Mouse (Mus musculus) neural tube, embryonic 11.5 days (tissue): Measurements from ENCODE around the gene Mxra7. TPM values are rescaled to one million over a fixed set of nuclear protein-coding genes. Genes with fewer than 3 reads are reported as not detected.
"Not testable (repeated sequence)": the region's sequence is repeated elsewhere in the genome, so short reads cannot be mapped to it uniquely, and the experiment has no call there.

Experiments
- ATAC-seq: fragments of 200-750 bp; cut with Nextera tagmentation; 2 replicates; pipeline ENCODE4 v1.8.0; 2017; ENCODE audit warnings: moderate number of reproducible peaks, mild to moderate bottlenecking, moderate TSS enrichment, moderate library complexity; ENCODE audit not compliant: insufficient read depth, low FRiP score, low TSS enrichment
- DNase-seq: peaks from one replicate; pipeline ENCODE4 v3.0.0-alpha.2; 2015; ENCODE audit warnings: low spot score
- H3K27ac ChIP-seq: fragments of 300-500 bp; sonication (generic); 2 replicates; pipeline ENCODE4 v1.5.1; 2014; ENCODE audit warnings: low read depth, mild to moderate bottlenecking, low read length
- H3K27me3 ChIP-seq: fragments of 300-500 bp; sonication (generic); 2 replicates; pipeline ENCODE4 v1.6.1; 2014; ENCODE audit warnings: mild to moderate bottlenecking, low read length, mixed read lengths; ENCODE audit not compliant: control insufficient read depth, insufficient read depth
- H3K36me3 ChIP-seq: fragments of 300-500 bp; sonication (generic); 2 replicates; pipeline ENCODE4 v1.6.1; 2014; ENCODE audit warnings: mild to moderate bottlenecking, low read length, moderate library complexity, mixed read lengths; ENCODE audit not compliant: control insufficient read depth, insufficient read depth
- H3K4me1 ChIP-seq: fragments of 300-500 bp; sonication (generic); 2 replicates; pipeline ENCODE4 v1.6.1; 2014; ENCODE audit warnings: low read length, mixed read lengths; ENCODE audit not compliant: control insufficient read depth, insufficient read depth
- H3K4me2 ChIP-seq: fragments of 300-500 bp; sonication (generic); 2 replicates; pipeline ENCODE4 v1.6.1; 2014; ENCODE audit warnings: low read depth, mild to moderate bottlenecking, moderate library complexity
- H3K4me3 ChIP-seq: fragments of 300-500 bp; sonication (generic); 2 replicates; pipeline ENCODE4 v1.5.1; 2014; ENCODE audit warnings: low read depth, low read length
- H3K9ac ChIP-seq: fragments of 300-500 bp; sonication (generic); 2 replicates; pipeline ENCODE4 v1.6.1; 2014; ENCODE audit warnings: mild to moderate bottlenecking, low read length
- H3K9me3 ChIP-seq: fragments of 300-500 bp; sonication (generic); 2 replicates; pipeline ENCODE4 v1.6.1; 2016; ENCODE audit warnings: low read length; ENCODE audit not compliant: control insufficient read depth
- WGBS: fragments of 180-500 bp; shearing (Covaris S2); extraction: QIAGEN DNeasy Blood & Tissue Kit; methylation state at CpG from one replicate; pipeline ENCODE4 v1.1.7; 2014; 5-methylcytosine and 5-hydroxymethylcytosine counted together
- polyA plus RNA-seq: library from polyadenylated mRNA; unstranded; fragments of >200 nt; fragmentation: Nextera tagmentation; extraction: Ambion mirVana; gene quantifications from 2 replicates; pipeline ENCODE4 v1.2.1, GENCODE M21; 2014

Mxra7 gene
- polyA plus RNA-seq, 1 experiment from 2014 or later, result 51.1 TPM

GRCm38 (mm10) chr11:116849587-116849986 is 21.7 kb upstream of the Mxra7 start:
- Histone ChIP-seq H3K4me1 (peaks cover 16% of the 10 kb centered on the region), H3K4me2 (no peak overlapping the region), H3K4me3 (no peak overlapping the region), H3K27me3 (no peaks in the 10 kb centered on the region), H3K27ac (no peak overlapping the region), H3K36me3 (no peaks in the 10 kb centered on the region), H3K9ac (no peak overlapping the region), H3K9me3 (no peaks in the 10 kb centered on the region)
- ATAC-seq (no peak), DNase-seq (no peak)

GRCm38 (mm10) chr11:116848877-116849178 is 21.0 kb upstream of the Mxra7 start:
- not testable (repeated sequence) for H3K27me3 ChIP-seq, ATAC-seq, H3K27ac ChIP-seq, DNase-seq, H3K9me3 ChIP-seq, H3K36me3 ChIP-seq, H3K4me3 ChIP-seq, H3K9ac ChIP-seq, H3K4me2 ChIP-seq
- WGBS, result 86% methylated on average over 2 of the region's 2 CpGs
- peaks cover 18% of the 10 kb centered on the region for H3K4me1 ChIP-seq

- Histone ChIP-seq H3K27ac (no peak overlapping the region), H3K4me1 (peaks cover 18% of the 10 kb centered on the region), H3K9me3 (no peaks in the 10 kb centered on the region), H3K4me3 (no peak overlapping the region), H3K9ac (no peak overlapping the region), H3K27me3 (no peaks in the 10 kb centered on the region), H3K4me2 (no peak overlapping the region), H3K36me3 (no peaks in the 10 kb centered on the region)
- ATAC-seq (no peak), DNase-seq (no peak)
- 84% methylated on average over 5 of the region's 5 CpGs for WGBS
Measured at GRCm38 (mm10) chr11:116848086-116848876, 20.4 kb upstream of the Mxra7 start.

GRCm38 (mm10) chr11:116847187-116848085 is 19.6 kb upstream of the Mxra7 start:
- H3K9me3 ChIP-seq, result no peaks in the 10 kb centered on the region
- H3K36me3 ChIP-seq, result no peaks in the 10 kb centered on the region
- no peaks in the 10 kb centered on the region for H3K27me3 ChIP-seq
- DNase-seq, result no peak
- H3K27ac ChIP-seq, result no peak overlapping the region
- H3K4me3 ChIP-seq, result no peak overlapping the region
- no peak for ATAC-seq
- 94% methylated on average over 3 of the region's 3 CpGs for WGBS
- H3K9ac ChIP-seq, result no peak overlapping the region
- H3K4me2 ChIP-seq, result no peak overlapping the region
- peaks cover 18% of the 10 kb centered on the region for H3K4me1 ChIP-seq

GRCm38 (mm10) chr11:116846593-116847181 is 18.8 kb upstream of the Mxra7 start:
- Histone ChIP-seq H3K4me1 (peaks cover 22% of the 10 kb centered on the region), H3K4me2 (no peak overlapping the region), H3K27me3 (no peaks in the 10 kb centered on the region), H3K9ac (no peak overlapping the region), H3K9me3 (no peaks in the 10 kb centered on the region), H3K27ac (no peak overlapping the region), H3K36me3 (no peaks in the 10 kb centered on the region), H3K4me3 (no peak overlapping the region)
- DNase-seq, result no peak
- ATAC-seq, result no peak
- WGBS, result 86% methylated on average over 4 of the region's 4 CpGs

GRCm38 (mm10) chr11:116843261-116844233 is 15.7 kb upstream of the Mxra7 start, which contains the start of the genes Mettl23 and Jmjd6:
Gene Mettl23, plus strand, starts transcription at chr11:116843278.
Gene Jmjd6, minus strand, starts transcription at chr11:116843449.
- peak within 1 kb of the TSS; percentile 88 for H3K4me3 ChIP-seq
- DNase-seq (peak; percentile 97), ATAC-seq (peak; percentile 94)
- peak within 1 kb of the TSS; percentile 97 for H3K27ac ChIP-seq
- peak within 1 kb of the TSS; percentile 89 for H3K4me2 ChIP-seq
- no peaks in the 10 kb centered on the region for H3K27me3 ChIP-seq
- no peaks in the 10 kb centered on the region for H3K9me3 ChIP-seq
- peaks cover 30% of the 10 kb centered on the region for H3K4me1 ChIP-seq
- peak within 1 kb of the TSS; percentile 86 for H3K9ac ChIP-seq
- peaks cover 12% of the 10 kb centered on the region for H3K36me3 ChIP-seq
- 1% methylated on average over 72 of the region's 72 CpGs for WGBS

GRCm38 (mm10) chr11:116842531-116843260 is 14.8 kb upstream of the Mxra7 start:
- H3K4me1 ChIP-seq, result peaks cover 30% of the 10 kb centered on the region
- H3K27ac ChIP-seq, result peak overlapping the region; percentile 97
- peak overlapping the region; percentile 89 for H3K4me2 ChIP-seq
- H3K4me3 ChIP-seq, result peak overlapping the region; percentile 88
- peak overlapping the region; percentile 86 for H3K9ac ChIP-seq
- peaks cover 14% of the 10 kb centered on the region for H3K36me3 ChIP-seq
- WGBS, result under 1% methylated on average over 73 of the region's 73 CpGs
- H3K9me3 ChIP-seq, result no peaks in the 10 kb centered on the region
- peak; percentile 82 for DNase-seq
- peak; percentile 58 for ATAC-seq
- H3K27me3 ChIP-seq, result no peaks in the 10 kb centered on the region
